Mouse (Mus musculus): ENCODE measurements around the gene Wdpcp.
"Not testable (repeated sequence)": the region's sequence is repeated elsewhere in the genome, so short reads cannot be mapped to it uniquely, and the experiment has no call there.

Wdpcp gene

GRCm38 (mm10) chr11:21571700-21572381, at the start of gene Wdpcp, which contains the start of gene Mdh1:
Gene Wdpcp, plus strand, starts transcription at chr11:21572235.
Gene Mdh1, minus strand, starts transcription at chr11:21572367.
- peak; percentile 93 to 95 for DNase-seq

DNA sequence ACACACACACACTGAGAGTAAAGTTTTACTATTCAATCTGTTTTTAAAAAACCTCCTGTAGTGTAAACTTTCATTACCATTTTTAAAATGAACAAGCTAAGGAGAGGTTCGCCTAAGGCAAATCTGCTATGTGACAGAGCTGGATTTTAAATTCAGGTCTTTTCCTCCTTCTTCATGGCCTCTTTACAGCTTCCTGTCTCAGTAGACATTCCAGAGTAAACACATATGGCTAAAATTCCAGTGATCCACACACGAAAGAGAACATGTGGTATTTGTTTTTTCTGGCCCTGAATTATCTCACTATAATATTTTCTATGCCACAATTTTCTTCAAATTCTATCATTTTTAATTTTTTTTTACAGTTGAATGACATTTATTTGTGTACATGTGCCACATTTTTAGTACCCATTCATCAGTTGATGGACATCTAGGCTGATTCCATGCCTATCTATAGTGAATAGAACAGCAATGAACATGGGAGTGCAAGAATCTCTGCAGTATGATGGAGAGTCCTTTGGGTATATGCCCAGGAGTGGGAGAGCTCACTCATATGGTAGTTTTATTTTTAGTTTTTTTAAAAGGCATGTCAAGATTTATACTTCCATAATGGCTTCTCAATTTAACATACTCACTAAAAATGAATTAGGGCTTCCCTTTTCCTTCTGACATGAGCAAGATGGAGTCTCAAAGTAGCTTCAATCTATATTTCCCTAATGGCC, 43.2 kb upstream of the Wdpcp start:
- DNase-seq: no peak

- not testable (repeated sequence) for DNase-seq
These were observed 41.2 kb upstream of the Wdpcp start for GRCm38 (mm10) chr11:21530856-21531255.

DNA sequence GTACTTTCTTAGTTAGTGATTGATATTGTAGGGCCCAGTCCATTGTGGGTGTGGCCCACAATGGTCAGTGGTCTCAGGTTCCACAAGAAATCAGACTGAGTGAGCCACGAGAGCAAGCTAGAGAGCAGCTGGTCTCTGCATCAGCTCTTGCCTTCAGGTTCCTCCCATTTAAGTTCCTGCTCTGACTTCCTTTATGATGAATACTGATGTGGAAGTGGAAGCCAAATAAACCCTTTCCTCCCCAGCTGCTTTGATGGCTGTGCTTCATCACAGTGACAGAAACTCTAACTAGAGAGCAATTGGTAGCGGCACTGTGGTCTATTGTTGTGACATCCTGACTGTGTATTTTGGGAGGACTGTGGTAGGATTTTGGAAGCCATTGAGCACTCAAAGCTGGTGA, 32.0 kb upstream of the Wdpcp start:
- no peak for DNase-seq

DNA sequence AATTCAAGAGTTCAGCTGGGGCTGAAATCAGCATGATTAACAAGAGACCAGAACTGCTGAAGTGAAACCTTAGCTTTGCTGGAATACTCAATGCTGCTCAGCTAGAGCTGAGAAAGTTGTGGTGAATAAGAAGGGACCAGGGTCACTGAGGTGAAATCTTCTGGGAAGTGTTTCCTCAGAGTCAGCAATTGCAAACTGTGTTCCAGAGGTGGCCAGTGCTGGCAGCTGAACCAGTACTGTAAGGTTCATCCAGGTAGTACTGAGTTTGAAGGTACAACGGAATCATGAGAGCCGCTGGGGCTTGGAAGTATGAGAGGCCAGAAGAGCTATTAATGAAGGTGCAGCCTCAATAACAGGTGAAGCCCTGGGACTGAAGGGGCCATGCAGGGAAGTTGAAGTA, 31.4 kb upstream of the Wdpcp start:
- DNase-seq: no peak

- no peak for DNase-seq
These were observed 29.3 kb upstream of the Wdpcp start for GRCm38 (mm10) chr11:21542731-21543130.

DNA sequence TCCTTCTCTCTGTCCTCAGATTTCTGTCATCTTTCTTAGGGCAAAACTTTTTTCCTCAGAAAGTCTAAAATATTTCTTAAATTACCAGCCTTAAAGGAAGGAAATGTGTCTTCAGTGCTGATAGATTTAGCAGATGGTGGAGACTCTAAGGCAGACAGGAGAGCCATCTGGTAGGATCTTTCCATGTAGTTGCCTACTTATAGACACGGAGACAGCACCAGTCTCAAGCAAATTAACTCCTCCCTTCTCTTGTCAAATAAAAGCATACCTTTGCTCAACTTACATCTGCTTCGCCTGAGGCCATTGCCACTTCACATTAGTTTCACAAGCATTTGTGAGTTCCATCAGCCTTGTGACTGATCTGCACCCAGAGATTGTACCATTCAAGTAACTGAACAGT, 27.0 kb upstream of the Wdpcp start:
- DNase-seq: no peak

DNA sequence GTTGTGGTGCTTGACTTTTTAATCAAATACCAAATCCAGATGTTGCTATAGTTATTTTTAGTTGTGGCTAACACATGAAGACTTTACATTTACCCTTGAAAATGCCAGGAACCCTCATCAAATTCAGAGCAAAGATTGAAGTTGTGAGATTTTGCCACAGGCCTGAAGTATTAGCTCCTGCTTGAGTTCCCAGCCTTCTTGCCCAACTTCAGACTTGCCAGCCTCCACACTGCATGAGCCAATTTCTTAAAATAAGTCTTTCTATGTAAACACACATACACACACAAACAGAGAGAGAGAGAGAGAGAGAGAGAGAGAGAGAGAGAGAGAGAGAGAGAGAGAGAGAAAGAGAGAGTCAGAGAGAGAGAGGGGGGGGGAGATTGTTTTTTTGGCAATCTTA, 26.1 kb upstream of the Wdpcp start:
- DNase-seq: no peak

- DNase-seq: no peak
These were observed 25.4 kb upstream of the Wdpcp start for GRCm38 (mm10) chr11:21546671-21547070.

DNA sequence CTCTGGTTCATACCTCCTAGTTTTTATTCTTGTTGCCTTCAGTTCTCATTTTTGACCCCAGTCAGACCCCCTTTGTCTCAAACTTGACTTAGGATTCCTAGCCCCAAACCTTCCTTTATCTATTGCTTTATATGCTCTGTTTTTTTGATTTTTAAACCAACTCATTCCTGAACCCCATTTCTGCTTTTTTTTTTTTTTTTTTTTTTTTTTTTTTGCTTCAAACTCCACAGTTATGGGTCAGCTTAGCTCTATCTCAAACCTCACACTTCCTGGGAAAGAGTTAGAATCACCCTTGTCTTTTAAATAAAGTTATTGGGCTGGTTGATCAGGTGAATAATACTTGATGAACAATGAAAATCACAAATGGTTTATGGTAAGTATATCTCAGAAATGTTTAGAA, 24.5 kb upstream of the Wdpcp start:
- no peak for DNase-seq

DNA sequence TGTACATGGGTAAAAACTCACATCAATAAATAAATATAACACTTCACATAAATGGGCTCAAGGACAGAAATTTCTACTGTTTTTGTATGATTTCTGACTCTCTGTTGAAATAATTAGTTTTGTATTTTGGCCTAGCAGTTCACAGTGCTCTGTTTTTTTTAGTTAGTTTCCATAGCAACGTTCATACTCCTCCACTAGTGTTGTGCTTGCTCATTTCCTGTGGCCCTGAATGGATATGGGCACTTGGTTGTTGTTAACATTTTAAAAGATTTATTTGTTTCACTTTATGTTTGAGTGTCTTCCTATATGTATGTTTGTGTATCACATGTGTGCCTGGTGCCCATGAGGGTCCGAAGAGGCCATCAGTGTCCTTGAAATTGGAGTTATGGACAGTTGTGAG, 23.0 kb upstream of the Wdpcp start:
- no peak for DNase-seq

- DNase-seq: no peak
These were observed 22.3 kb upstream of the Wdpcp start for GRCm38 (mm10) chr11:21549754-21550153.

GRCm38 (mm10) chr11:21550222-21551173, 21.5 kb upstream of the Wdpcp start:
- no peak for DNase-seq

DNA sequence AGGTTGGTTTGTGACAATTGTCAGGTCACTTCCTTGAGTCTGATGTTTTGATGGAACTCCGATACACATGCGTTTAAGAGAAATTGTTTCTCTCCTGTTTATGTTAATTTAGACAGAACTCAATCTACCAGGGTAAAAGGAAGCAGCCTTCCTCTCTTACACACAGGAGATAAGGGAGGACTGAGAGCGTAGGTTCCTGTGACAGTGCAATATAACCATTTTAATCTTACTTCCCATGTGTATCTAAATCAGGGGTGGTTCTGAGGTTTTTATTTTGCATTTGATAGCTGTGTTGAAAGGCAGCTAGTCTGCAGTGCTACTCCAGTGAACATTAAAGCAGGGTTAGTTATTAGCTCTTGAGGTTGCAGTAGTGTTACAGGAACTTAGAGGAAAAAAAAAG, 20.0 kb upstream of the Wdpcp start:
- DNase-seq: no peak

DNA sequence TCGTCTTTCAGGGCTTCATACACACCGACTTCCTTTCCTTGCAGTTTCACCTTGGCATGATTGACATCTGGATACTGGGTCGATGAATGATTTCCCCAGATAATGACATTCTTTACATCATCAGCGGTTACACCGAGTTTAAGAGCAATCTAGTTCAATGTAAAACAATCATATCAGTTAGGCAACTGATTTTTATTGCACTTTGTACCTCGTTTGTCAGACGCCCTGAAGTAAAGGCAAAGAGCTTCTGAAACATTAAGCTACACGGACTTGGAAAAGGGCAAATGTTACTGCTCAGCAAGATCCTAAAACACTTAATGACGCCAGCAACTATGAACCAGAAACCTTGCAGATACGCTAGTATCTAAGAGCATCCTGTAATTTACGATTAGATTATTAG, 12.3 kb upstream of the Wdpcp start:
- no peak for DNase-seq

DNA sequence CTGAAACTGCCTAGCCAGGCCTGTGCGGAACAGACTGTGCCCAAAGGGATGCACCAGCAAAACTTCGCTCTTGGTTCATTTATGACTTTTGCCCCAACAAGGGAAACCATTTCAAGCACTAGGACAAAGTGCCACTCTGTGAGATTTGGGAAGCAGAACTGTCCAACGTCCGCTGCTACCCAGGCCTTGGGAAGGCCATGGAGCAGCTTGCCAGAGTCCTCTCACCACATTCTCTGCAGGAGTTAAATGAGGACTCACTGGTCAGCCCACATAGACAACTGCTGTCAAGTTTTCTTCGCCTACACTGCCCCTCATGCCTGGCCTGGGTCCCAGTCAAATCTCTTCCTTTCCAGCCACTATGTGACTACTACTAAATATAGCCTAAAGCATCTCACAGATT, 10.7 kb upstream of the Wdpcp start:
- DNase-seq: peak; percentile 11 to 49

- peak; percentile 53 for DNase-seq
These were observed 8.3 kb upstream of the Wdpcp start for GRCm38 (mm10) chr11:21563617-21564325.

GRCm38 (mm10) chr11:21564681-21565405, 7.2 kb upstream of the Wdpcp start:
- DNase-seq: no peak

DNA sequence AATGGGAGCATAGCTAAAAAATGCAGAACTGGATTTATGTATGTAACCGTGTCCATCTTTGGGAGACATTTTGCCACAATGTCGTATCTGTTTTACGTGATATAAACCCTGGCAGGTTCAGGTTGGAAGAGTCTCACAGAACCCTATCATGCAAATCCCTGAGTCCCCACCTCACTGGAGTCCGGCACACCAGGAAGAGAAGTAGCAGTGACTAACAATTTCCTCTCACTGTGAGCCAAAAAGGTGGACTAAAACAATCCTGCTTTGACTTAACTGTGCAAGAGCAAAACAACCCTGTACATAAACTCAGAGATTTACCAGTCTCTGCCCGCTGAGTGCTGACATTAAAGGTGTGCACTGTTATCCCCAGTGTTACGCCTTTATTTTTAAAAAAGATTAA, 5.1 kb upstream of the Wdpcp start:
- DNase-seq: no peak

DNA sequence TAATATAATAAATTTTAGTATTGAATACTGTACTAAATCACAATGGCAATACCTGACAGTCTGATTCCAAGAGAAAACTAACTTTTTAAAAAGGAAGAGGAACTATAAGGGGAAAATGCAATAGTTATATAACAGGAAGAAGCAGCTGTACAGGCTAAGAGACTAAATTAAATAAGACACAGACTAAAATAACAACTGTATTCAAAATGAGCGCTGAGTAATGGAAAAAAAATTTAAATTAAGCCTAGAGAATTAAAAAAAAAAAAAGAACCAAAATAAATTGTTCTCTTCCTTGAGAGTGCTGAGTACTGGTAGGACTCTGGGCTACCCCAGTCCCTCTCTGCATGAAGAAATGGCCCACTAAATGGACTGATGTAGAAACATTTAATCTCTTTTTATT, 4.3 kb upstream of the Wdpcp start:
- DNase-seq: no peak

DNA sequence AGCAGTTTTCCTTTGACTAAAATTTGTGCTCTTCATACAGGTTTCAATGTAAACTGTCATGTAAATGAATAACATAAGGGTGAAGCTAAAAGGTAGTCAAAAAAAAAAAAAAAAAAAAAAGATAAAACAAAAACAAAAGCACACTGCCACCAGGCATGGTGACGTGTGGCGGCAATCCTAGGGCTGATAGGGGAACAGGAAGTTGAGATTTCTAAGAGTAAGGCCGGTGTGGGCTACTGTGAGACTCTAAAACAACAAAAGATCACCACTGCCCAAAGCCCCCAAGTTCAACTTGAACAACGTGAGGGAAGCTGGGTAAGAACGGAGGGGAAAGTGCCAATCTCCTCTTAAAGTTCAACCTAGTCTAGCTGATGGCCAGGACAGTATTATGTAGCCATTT, 3.0 kb upstream of the Wdpcp start:
- peak in 1 of 2 experiments; percentile 12 for DNase-seq
